In the genomic region with DNA sequence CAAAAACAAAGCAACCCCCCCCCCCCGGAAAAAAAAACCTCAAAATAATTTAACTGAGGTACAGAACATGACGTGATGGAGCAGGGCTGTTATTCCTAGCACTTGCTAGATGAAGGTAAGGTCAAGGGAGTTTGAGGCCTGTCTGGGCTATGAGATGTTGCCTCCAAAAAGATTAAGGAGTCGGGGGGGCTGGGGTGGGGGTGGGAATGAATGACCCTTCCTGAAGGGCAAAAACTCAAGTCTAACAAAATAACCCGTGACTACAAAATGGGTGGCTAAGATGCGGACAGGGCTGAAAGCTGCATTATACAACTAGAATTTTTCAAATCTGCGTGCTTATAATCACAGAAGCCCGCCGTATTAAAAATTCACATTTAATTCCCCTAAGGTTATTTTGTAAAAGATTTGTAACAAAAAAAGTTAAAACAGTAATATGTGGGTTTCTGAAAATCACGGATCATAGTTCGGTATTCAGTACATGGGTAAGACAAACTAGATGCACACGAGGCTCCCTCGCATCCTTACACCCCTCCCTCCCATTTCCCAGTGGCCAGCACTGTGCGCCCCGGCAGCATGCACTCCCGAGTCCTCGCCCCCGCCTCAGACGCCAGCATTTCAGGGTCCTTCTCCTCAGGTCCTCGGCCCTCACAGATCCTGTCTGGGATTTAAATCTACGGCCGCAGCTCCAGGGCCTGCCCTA, we compare ENCODE assay signal across 8 mouse cellular contexts. TPM values are rescaled to one million over a fixed set of nuclear protein-coding genes. Genes with fewer than 3 reads are reported as not detected.
DNase-seq lines count a peak whose midpoint lies in the region; ATAC-seq and TF ChIP-seq lines count a peak whose summit lies in the region.

No protein-coding gene starts in this region.

- peak overlapping the region; percentile 74 for H3K4me2 ChIP-seq in limb, embryonic 15.5 days

- H3K27me3 ChIP-seq in thymus, adult 2 months (ENCODE audit: control insufficient read depth, insufficient read depth, low read length): no peaks in the 10 kb centered on the region
- H3K27me3 ChIP-seq in limb, embryonic 15.5 days: no peaks in the 10 kb centered on the region

- peak overlapping the region; percentile 88 for H3K9ac ChIP-seq in limb, embryonic 15.5 days

- DNase-seq in embryo, embryonic 10 days (ENCODE audit: low spot score): peak; percentile 80
- DNase-seq in embryo, embryonic 9.5 days (ENCODE audit: extremely low spot score): no peak
- DNase-seq in thymus, adult 2 months: no peak
- DNase-seq in thymus, postnatal 14 days: no peak
- DNase-seq in right cerebral cortex, postnatal 36 days (ENCODE audit: low spot score in 2 of 2): no peak
- no peak for DNase-seq in layer of hippocampus, postnatal 14 days (ENCODE audit: low spot score in 2 of 2)
- DNase-seq in urinary bladder, postnatal 10 days (ENCODE audit: low spot score): no peak

- 3% methylated on average over 21 of the region's 21 CpGs for WGBS in thymus, adult 2 months
- WGBS in limb, embryonic 15.5 days: 2% methylated on average over 21 of the region's 21 CpGs

- no peak for TF ChIP-seq CTCF in thymus, adult 2 months (IDR thresholded peaks at IDR 0.05; ENCODE audit: borderline replicate concordance, control insufficient read depth, extremely low read depth, insufficient read depth, low read length, poor library complexity)

- no peak for TF ChIP-seq POLR2A in thymus, adult 2 months (IDR thresholded peaks at IDR 0.05; ENCODE audit: control insufficient read depth, extremely low read depth, insufficient read depth, low read length, poor library complexity)

- H3K4me3 ChIP-seq in thymus, adult 2 months (ENCODE audit: control insufficient read depth, insufficient read depth, low read length): peak overlapping the region; percentile 70
- H3K4me3 ChIP-seq in limb, embryonic 15.5 days: peak overlapping the region; percentile 83

- peaks cover 9% of the 10 kb centered on the region for H3K36me3 ChIP-seq in thymus, adult 2 months (ENCODE audit: control insufficient read depth, insufficient read depth, low read length)
- H3K36me3 ChIP-seq in limb, embryonic 15.5 days: peaks cover 8% of the 10 kb centered on the region; the same call in 1 of the 2 replicates

- H3K4me1 ChIP-seq in thymus, adult 2 months (replicated peaks; ENCODE audit: control insufficient read depth, insufficient read depth, low read length): peaks cover 9% of the 10 kb centered on the region
- H3K4me1 ChIP-seq in limb, embryonic 15.5 days: peaks cover 19% of the 10 kb centered on the region

- H3K9me3 ChIP-seq in limb, embryonic 15.5 days: no peaks in the 10 kb centered on the region

- peak; percentile 52; the same call in 1 of the 2 replicates for ATAC-seq in limb, embryonic 15.5 days (ENCODE audit: insufficient number of reproducible peaks, low FRiP score, low TSS enrichment, low read depth)

- H3K27ac ChIP-seq in thymus, adult 2 months (ENCODE audit: control insufficient read depth, insufficient read depth, low read length): no peak overlapping the region
- H3K27ac ChIP-seq in limb, embryonic 15.5 days: peak overlapping the region; percentile 98

RNA-seq across cellular contexts. Expression of gene Fkbp3, which starts 0.7 kb away (rescaled TPM):
- polyA plus RNA-seq in thymus, adult 2 months (2012; rRNA removed): 42.7 and 49.9 TPM in 2 replicates
- 342 and 385 TPM in 2 replicates for polyA plus RNA-seq in limb, embryonic 15.5 days (2015; fragmentation: Nextera tagmentation; extraction: Ambion mirVana)
- total RNA-seq in layer of hippocampus, postnatal 14 days (2021): 100 to 1,000 TPM; 169 to 174 TPM

RNA-seq across cellular contexts. Expression of gene Fancm, which starts 2.3 kb away (rescaled TPM):
- 4.3 and 6.6 TPM in 2 replicates for polyA plus RNA-seq in thymus, adult 2 months (2012; rRNA removed)
- 6.3 and 9.0 TPM in 2 replicates for polyA plus RNA-seq in limb, embryonic 15.5 days (2015; fragmentation: Nextera tagmentation; extraction: Ambion mirVana)
- total RNA-seq in layer of hippocampus, postnatal 14 days (2021): 10 to 100 TPM; 10.3 to 10.6 TPM

RNA-seq across cellular contexts. Expression of gene Prpf39, which starts 36.9 kb away (rescaled TPM):
- 15.7 and 18.7 TPM in 2 replicates for polyA plus RNA-seq in thymus, adult 2 months (2012; rRNA removed)
- 57.6 and 61.9 TPM in 2 replicates for polyA plus RNA-seq in limb, embryonic 15.5 days (2015; fragmentation: Nextera tagmentation; extraction: Ambion mirVana)
- 10 to 100 TPM; 38.0 to 44.1 TPM for total RNA-seq in layer of hippocampus, postnatal 14 days (2021)
